Mouse (Mus musculus) lung, embryonic 15.5 days (tissue): ENCODE measurements around the gene Ccdc57. TPM values are rescaled to one million over a fixed set of nuclear protein-coding genes. Genes with fewer than 3 reads are reported as not detected.

Source experiments
- ATAC-seq: fragments of 200-750 bp; cut with Nextera tagmentation; 2 replicates; pipeline ENCODE4 v1.8.0; 2017; ENCODE audit warnings: moderate number of reproducible peaks, borderline replicate concordance; ENCODE audit not compliant: low FRiP score, low TSS enrichment; ENCODE audit errors: extremely low read depth
- H3K27ac ChIP-seq: fragments of 300-500 bp; sonication (generic); 2 replicates; pipeline ENCODE4 v1.5.1; 2015; ENCODE audit warnings: moderate library complexity, mild to moderate bottlenecking, inconsistent platforms
- H3K27me3 ChIP-seq: fragments of 300-500 bp; sonication (generic); 2 replicates; pipeline ENCODE4 v1.6.1; 2015; ENCODE audit warnings: inconsistent platforms
- H3K36me3 ChIP-seq: fragments of 300-500 bp; sonication (generic); 2 replicates; pipeline ENCODE4 v1.6.1; 2015; ENCODE audit warnings: inconsistent platforms
- H3K4me1 ChIP-seq: fragments of 300-500 bp; sonication (generic); 2 replicates; pipeline ENCODE4 v1.6.1; 2015; ENCODE audit warnings: inconsistent platforms
- H3K4me2 ChIP-seq: fragments of 300-500 bp; sonication (generic); 2 replicates; pipeline ENCODE4 v1.6.1; 2015; ENCODE audit warnings: inconsistent platforms, mild to moderate bottlenecking, moderate library complexity
- H3K4me3 ChIP-seq: fragments of 300-500 bp; sonication (generic); 2 replicates; pipeline ENCODE4 v1.5.1; 2015; ENCODE audit warnings: mild to moderate bottlenecking, inconsistent platforms
- H3K9ac ChIP-seq: fragments of 300-500 bp; sonication (generic); 2 replicates; pipeline ENCODE4 v1.6.1; 2015; ENCODE audit warnings: inconsistent platforms
- H3K9me3 ChIP-seq: fragments of 300-500 bp; sonication (generic); 2 replicates; pipeline ENCODE4 v1.6.1; 2016; ENCODE audit warnings: inconsistent platforms
- WGBS: fragments of 180-500 bp; shearing (Covaris S2); methylation state at CpG from one replicate; pipeline ENCODE4 v1.1.7; 2015; 5-methylcytosine and 5-hydroxymethylcytosine counted together
- polyA plus RNA-seq: library from polyadenylated mRNA; unstranded; fragments of >200 nt; fragmentation: Nextera tagmentation; extraction: Ambion mirVana; gene quantifications from 2 replicates; pipeline ENCODE4 v1.2.1, GENCODE M21; 2015

Ccdc57 gene
- polyA plus RNA-seq, 1 experiment from 2014 or later = 6.6 TPM

- no peaks in the 10 kb centered on the region for H3K9me3 ChIP-seq
- no peak overlapping the region for H3K4me3 ChIP-seq
- no peaks in the 10 kb centered on the region for H3K27me3 ChIP-seq
- 88% methylated on average over 13 of the region's 13 CpGs for WGBS
- no peak overlapping the region for H3K27ac ChIP-seq
- H3K4me2 ChIP-seq = no peak overlapping the region
- H3K4me1 ChIP-seq = peaks cover 9% of the 10 kb centered on the region; the same call in 1 of the 2 replicates
- H3K9ac ChIP-seq = no peak overlapping the region
- no peak for ATAC-seq
- peaks cover 74% of the 10 kb centered on the region for H3K36me3 ChIP-seq
Measured at GRCm38 (mm10) chr11:120962050-120962771, 29.5 kb upstream of the Ccdc57 start.

DNA sequence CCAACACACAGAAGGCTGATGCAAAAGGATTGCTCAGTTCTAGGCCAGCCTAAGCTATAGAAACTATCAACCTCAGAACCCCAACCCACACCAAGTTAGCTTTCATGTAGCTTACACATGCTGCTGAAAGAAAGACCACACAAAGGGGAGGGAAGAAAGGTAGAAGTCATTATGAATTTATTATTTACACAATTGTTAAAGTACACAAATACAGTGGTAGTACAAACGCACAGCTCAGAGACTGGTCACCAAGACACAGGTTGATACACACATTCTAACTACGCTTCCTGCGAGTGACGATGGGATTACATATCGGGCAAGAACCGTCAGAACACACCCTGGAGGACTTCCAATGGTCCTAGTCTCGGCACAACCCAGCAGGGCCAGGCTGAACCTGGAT lies 28.9 kb upstream of the Ccdc57 start:
- Histone ChIP-seq H3K27ac (no peak overlapping the region), H3K27me3 (no peaks in the 10 kb centered on the region), H3K9me3 (no peaks in the 10 kb centered on the region), H3K36me3 (peaks cover 73% of the 10 kb centered on the region), H3K4me2 (no peak overlapping the region), H3K4me3 (no peak overlapping the region), H3K9ac (no peak overlapping the region), H3K4me1 (peaks cover 9% of the 10 kb centered on the region; the same call in 1 of the 2 replicates)
- no peak for ATAC-seq
- 74% methylated on average over 7 of the region's 7 CpGs for WGBS

DNA sequence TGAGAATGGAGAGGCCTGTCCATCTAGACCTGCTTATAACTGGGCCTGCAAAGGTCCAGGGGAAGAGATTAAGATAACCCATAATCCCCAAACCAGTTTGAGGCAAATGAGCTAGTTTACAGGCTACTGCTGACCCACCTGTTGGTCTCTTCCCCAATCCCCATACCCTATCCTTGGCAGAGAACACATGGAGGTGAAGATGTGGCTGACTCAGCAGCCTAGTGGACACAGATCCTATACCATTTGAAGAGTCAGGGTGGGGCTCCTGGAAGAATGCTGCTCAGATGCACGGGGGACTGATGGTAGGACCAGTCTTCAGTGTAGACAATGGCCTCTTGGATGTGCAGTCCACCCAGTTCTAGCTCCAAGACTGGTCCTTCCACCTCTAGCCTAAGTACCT lies 27.6 kb upstream of the Ccdc57 start:
- Histone ChIP-seq H3K4me1 (peaks cover 11% of the 10 kb centered on the region), H3K36me3 (peaks cover 70% of the 10 kb centered on the region), H3K27ac (no peak overlapping the region), H3K4me3 (no peak overlapping the region), H3K9ac (no peak overlapping the region), H3K4me2 (no peak overlapping the region), H3K27me3 (no peaks in the 10 kb centered on the region), H3K9me3 (no peaks in the 10 kb centered on the region)
- no peak for ATAC-seq
- 60% methylated on average over 1 of the region's 1 CpGs for WGBS

- Histone ChIP-seq H3K4me2 (no peak overlapping the region), H3K4me3 (no peak overlapping the region), H3K36me3 (peaks cover 63% of the 10 kb centered on the region), H3K27me3 (no peaks in the 10 kb centered on the region), H3K27ac (no peak overlapping the region), H3K9ac (no peak overlapping the region), H3K4me1 (peaks cover 18% of the 10 kb centered on the region), H3K9me3 (no peaks in the 10 kb centered on the region)
- no peak for ATAC-seq
- WGBS = 73% methylated on average over 3 of the region's 3 CpGs
Measured at GRCm38 (mm10) chr11:120959564-120959963, 26.9 kb upstream of the Ccdc57 start.

GRCm38 (mm10) chr11:120959066-120959465 lies 26.4 kb upstream of the Ccdc57 start:
- no peak for ATAC-seq
- H3K36me3 ChIP-seq = peaks cover 58% of the 10 kb centered on the region

GRCm38 (mm10) chr11:120957731-120958257 lies 25.1 kb upstream of the Ccdc57 start:
- Histone ChIP-seq H3K9me3 (no peaks in the 10 kb centered on the region), H3K27ac (0 out of 2 replicates have a peak overlapping the region, but pooled peaks have one; percentile 24), H3K4me2 (no peak overlapping the region), H3K27me3 (no peaks in the 10 kb centered on the region), H3K9ac (no peak overlapping the region), H3K4me3 (no peak overlapping the region), H3K4me1 (peaks cover 20% of the 10 kb centered on the region), H3K36me3 (peaks cover 45% of the 10 kb centered on the region)
- ATAC-seq = no peak
- 58% methylated on average over 15 of the region's 15 CpGs for WGBS

More at GRCm38 (mm10) chr11:120959066-120959465, 26.4 kb upstream of the Ccdc57 start:
- WGBS = 83% methylated on average over 18 of the region's 18 CpGs
- Histone ChIP-seq H3K9ac (no peak overlapping the region), H3K27me3 (no peaks in the 10 kb centered on the region), H3K4me1 (peaks cover 20% of the 10 kb centered on the region), H3K4me2 (no peak overlapping the region), H3K9me3 (no peaks in the 10 kb centered on the region), H3K4me3 (no peak overlapping the region), H3K27ac (no peak overlapping the region)

GRCm38 (mm10) chr11:120957052-120957451 lies 24.4 kb upstream of the Ccdc57 start:
- no peak overlapping the region for H3K4me3 ChIP-seq
- 51% methylated on average over 8 of the region's 8 CpGs for WGBS
- H3K9ac ChIP-seq = no peak overlapping the region
- peaks cover 27% of the 10 kb centered on the region for H3K4me1 ChIP-seq
- H3K27me3 ChIP-seq = no peaks in the 10 kb centered on the region
- ATAC-seq = no peak
- H3K4me2 ChIP-seq = no peak overlapping the region
- H3K9me3 ChIP-seq = no peaks in the 10 kb centered on the region
- H3K27ac ChIP-seq = no peak overlapping the region
- peaks cover 38% of the 10 kb centered on the region for H3K36me3 ChIP-seq

DNA sequence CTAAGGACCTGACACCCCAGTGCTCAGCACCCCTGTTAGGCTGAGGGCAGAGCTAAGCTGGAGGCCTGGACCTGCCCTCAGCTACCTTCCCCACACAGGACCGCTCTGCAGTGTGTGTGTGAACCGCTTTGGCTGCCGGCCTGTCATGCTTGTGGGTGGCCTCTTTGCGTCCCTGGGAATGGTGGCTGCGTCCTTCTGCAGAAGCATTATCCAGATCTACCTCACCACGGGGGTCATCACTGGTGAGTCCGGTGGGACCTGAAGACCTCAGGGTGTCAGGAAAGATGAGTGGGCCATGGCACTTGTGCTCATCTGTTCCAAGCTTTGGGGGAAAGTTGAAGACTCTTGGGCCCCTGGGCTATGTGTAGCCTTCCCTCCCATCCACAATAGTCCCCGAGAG lies 23.0 kb upstream of the Ccdc57 start:
- no peak overlapping the region for H3K4me3 ChIP-seq
- no peak overlapping the region for H3K9ac ChIP-seq
- no peak for ATAC-seq
- H3K27me3 ChIP-seq = no peaks in the 10 kb centered on the region
- no peaks in the 10 kb centered on the region for H3K9me3 ChIP-seq
- H3K36me3 ChIP-seq = peaks cover 24% of the 10 kb centered on the region
- peaks cover 38% of the 10 kb centered on the region for H3K4me1 ChIP-seq
- WGBS = 85% methylated on average over 8 of the region's 8 CpGs
- no peak overlapping the region for H3K4me2 ChIP-seq
- no peak overlapping the region for H3K27ac ChIP-seq

DNA sequence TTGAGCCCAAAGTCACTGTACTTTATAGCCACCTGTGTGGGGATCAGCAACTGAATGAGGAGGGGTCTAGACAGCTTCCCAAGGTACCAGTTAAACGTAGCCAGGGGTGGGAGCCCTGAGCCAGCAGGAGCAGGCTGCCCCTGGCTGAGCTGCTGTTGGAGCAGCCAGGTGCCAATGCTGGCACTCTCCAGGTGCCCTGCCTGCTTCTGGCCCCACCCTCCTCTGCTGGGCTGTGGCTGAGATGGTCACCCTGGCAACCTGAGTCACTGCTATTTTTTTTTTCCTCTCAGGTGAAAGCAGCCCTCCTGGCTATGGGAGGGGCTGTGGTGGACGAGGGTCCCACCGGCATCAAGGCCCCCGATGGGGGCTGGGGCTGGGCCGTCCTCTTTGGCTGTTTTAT lies 22.3 kb upstream of the Ccdc57 start:
- 73% methylated on average over 5 of the region's 5 CpGs for WGBS
- peaks cover 46% of the 10 kb centered on the region for H3K4me1 ChIP-seq
- H3K4me2 ChIP-seq = no peak overlapping the region
- 0 out of 2 replicates have a peak overlapping the region, but pooled peaks have one; percentile 18 for H3K27ac ChIP-seq
- H3K4me3 ChIP-seq = no peak overlapping the region
- H3K36me3 ChIP-seq = peaks cover 24% of the 10 kb centered on the region
- no peaks in the 10 kb centered on the region for H3K9me3 ChIP-seq
- no peak overlapping the region for H3K9ac ChIP-seq
- H3K27me3 ChIP-seq = no peaks in the 10 kb centered on the region
- ATAC-seq = no peak

- Histone ChIP-seq H3K9ac (no peak overlapping the region), H3K4me2 (peak overlapping the region; percentile 87), H3K9me3 (no peaks in the 10 kb centered on the region), H3K36me3 (peaks cover 14% of the 10 kb centered on the region), H3K4me1 (peaks cover 51% of the 10 kb centered on the region), H3K27me3 (no peaks in the 10 kb centered on the region), H3K4me3 (no peak overlapping the region), H3K27ac (no peak overlapping the region; the same call in 1 of the 2 replicates)
- WGBS = 75% methylated on average over 9 of the region's 9 CpGs
- ATAC-seq = no peak
Measured at GRCm38 (mm10) chr11:120951731-120952730, 19.4 kb upstream of the Ccdc57 start.

GRCm38 (mm10) chr11:120951237-120951636 lies 18.6 kb upstream of the Ccdc57 start:
- H3K4me2 ChIP-seq = peak overlapping the region; percentile 87
- H3K4me1 ChIP-seq = peaks cover 51% of the 10 kb centered on the region
- H3K9me3 ChIP-seq = no peaks in the 10 kb centered on the region
- WGBS = 26% methylated on average over 8 of the region's 8 CpGs
- peak overlapping the region; percentile 30 for H3K27ac ChIP-seq
- no peak overlapping the region for H3K9ac ChIP-seq
- peak overlapping the region; percentile 54 for H3K4me3 ChIP-seq
- peaks cover 6% of the 10 kb centered on the region; the same call in 1 of the 2 replicates for H3K36me3 ChIP-seq
- no peaks in the 10 kb centered on the region for H3K27me3 ChIP-seq
- ATAC-seq = no peak; the same call in 1 of the 2 replicates
